Mouse (Mus musculus) left cerebral cortex, postnatal 4 days (tissue): Measurements from ENCODE around the gene Ccl17. TPM values are rescaled to one million over a fixed set of nuclear protein-coding genes. Genes with fewer than 3 reads are reported as not detected.

ENCODE experiments used
- total RNA-seq, 2 experiments: library from RNA; stranded (reverse); gene quantifications; 2 replicates each; pipeline ENCODE4 v1.2.3; 2021

Ccl17 gene
- total RNA-seq, 2 experiments from 2014 or later = 2.4 to 2.8 TPM

Other genes with a start within 250 kb of the Ccl17 start
- 10 to 100 TPM; 42.9 to 47.7 TPM for gene Rspry1, start 208.5 kb upstream of the Ccl17 start, total RNA-seq
- 10 to 100 TPM; 39.0 to 54.3 TPM for gene Fam192a, start 208.5 kb upstream of the Ccl17 start, total RNA-seq
- 100 to 1,000 TPM; 134 to 140 TPM for gene Arl2bp, start 143.9 kb upstream of the Ccl17 start, total RNA-seq
- 1 to 10 TPM; 7.3 to 8.5 TPM for gene Pllp, start 114.2 kb upstream of the Ccl17 start, total RNA-seq
- gene Ccl22, start 64.9 kb upstream of the Ccl17 start, total RNA-seq = not detected
- gene Cx3cl1, start 38.4 kb upstream of the Ccl17 start, total RNA-seq = 100 to 1,000 TPM in 1 of 2 experiments, 10 to 100 TPM in 1; 88.5 to 111 TPM
- 10 to 100 TPM; 41.8 to 42.4 TPM for gene Coq9, start 27.9 kb downstream of the Ccl17 start, total RNA-seq
- gene Ciapin1, start 27.9 kb downstream of the Ccl17 start, total RNA-seq = 10 to 100 TPM; 84.3 to 84.6 TPM
- gene Polr2c, start 47.0 kb downstream of the Ccl17 start, total RNA-seq = 10 to 100 TPM; 53.6 to 63.3 TPM
- gene Dok4, start 65.9 kb downstream of the Ccl17 start, total RNA-seq = 100 to 1,000 TPM; 181 to 191 TPM
- gene Ccdc102a, start 107.6 kb downstream of the Ccl17 start, total RNA-seq = 1 to 10 TPM; 4.9 to 5.5 TPM
- gene Adgrg5, start 113.2 kb downstream of the Ccl17 start, total RNA-seq = under 1 TPM in 1 of 2 experiments, not detected in 1; 0.74 TPM
- gene Adgrg1, start 164.3 kb downstream of the Ccl17 start, total RNA-seq = 100 to 1,000 TPM; 125 to 153 TPM
- 1 to 10 TPM; 1.1 to 2.1 TPM for gene Adgrg3, start 207.2 kb downstream of the Ccl17 start, total RNA-seq
- 1 to 10 TPM; 2.7 to 3.0 TPM for gene Drc7, start 244.7 kb downstream of the Ccl17 start, total RNA-seq